Mouse (Mus musculus) E14TG2a.4 (cell line): ENCODE results near the gene Usp34.

ENCODE experiments used
- CTCF ChIP-seq: conservative IDR thresholded peaks from 2 replicates; pipeline ENCODE4 v1.5.1; 2014; ENCODE audit warnings: low read length
- NANOG ChIP-seq: IDR thresholded peaks from 2 replicates; pipeline ENCODE4 v1.6.1; 2014; ENCODE audit warnings: borderline replicate concordance, low read length, mixed read lengths
- POU5F1 ChIP-seq: IDR thresholded peaks from 2 replicates; pipeline ENCODE4 v1.6.1; 2014; ENCODE audit warnings: low read length, borderline replicate concordance

GRCm38 (mm10) chr11:23261490-23261889 lies 45.2 kb upstream of the Usp34 start:
- no peak; the same call in 1 of the 2 replicates for TF ChIP-seq CTCF
- no peak for TF ChIP-seq POU5F1
- no peak for TF ChIP-seq NANOG
